ENCODE assay signal across 8 mouse cellular contexts in genomic region chr6:111372626-111373380, GRCm38 (mm10).
DNase-seq lines count a peak whose midpoint lies in the region; ATAC-seq and TF ChIP-seq lines count a peak whose summit lies in the region.

No protein-coding gene starts in this region.

- DNase-seq in heart, embryonic 10.5 days (ENCODE audit: low spot score) = no peak
- DNase-seq in heart, adult 2 months = no peak
- DNase-seq in layer of hippocampus, adult 18-20 months (ENCODE audit: low spot score in 2 of 2) = peak; percentile 68 to 87
- DNase-seq in midbrain, postnatal 0 days (ENCODE audit: low spot score) = peak; percentile 83
- no peak for DNase-seq in urinary bladder, adult 18-20 months (ENCODE audit: low spot score in 2 of 2)
- no peak for DNase-seq in kidney, postnatal 36 days

- TF ChIP-seq CTCF in heart, adult 2 months (IDR thresholded peaks at IDR 0.05) = no peak
- no peak for TF ChIP-seq CTCF in cortical plate, adult 2 months (IDR thresholded peaks at IDR 0.05; ENCODE audit: extremely low read depth, insufficient read depth, low read length)
- no peak for TF ChIP-seq CTCF in midbrain, postnatal 0 days (IDR thresholded peaks at IDR 0.05)

- TF ChIP-seq POLR2A in heart, adult 2 months (IDR thresholded peaks at IDR 0.05; ENCODE audit: insufficient read depth, low read depth, low read length) = no peak
- no peak for TF ChIP-seq POLR2A in cortical plate, adult 2 months (IDR thresholded peaks at IDR 0.05; ENCODE audit: extremely low read depth, insufficient read depth, low read length)

- H3K4me1 ChIP-seq in heart, embryonic 10.5 days = peaks cover 16% of the 10 kb centered on the region
- H3K4me1 ChIP-seq in heart, adult 2 months (ENCODE audit: control insufficient read depth, insufficient read depth, low read length) = no peaks in the 10 kb centered on the region; the same call in 1 of the 2 replicates
- peaks cover 16% of the 10 kb centered on the region for H3K4me1 ChIP-seq in cortical plate, adult 2 months (ENCODE audit: control insufficient read depth, insufficient read depth, low read length)
- 0 out of 2 replicates have a peak, but pooled peaks cover 3% of the 10 kb centered on the region for H3K4me1 ChIP-seq in midbrain, postnatal 0 days (ENCODE audit: insufficient read depth, low read length)
- no peaks in the 10 kb centered on the region for H3K4me1 ChIP-seq in liver, embryonic 12.5 days

- WGBS in heart, embryonic 10.5 days = 40% methylated on average over 11 of the region's 11 CpGs
- WGBS in heart, adult 2 months = 51% methylated on average over 11 of the region's 11 CpGs
- 28% methylated on average over 11 of the region's 11 CpGs for WGBS in midbrain, postnatal 0 days
- WGBS in liver, embryonic 12.5 days (ENCODE audit: insufficient replicate concordance) = 48% methylated on average over 11 of the region's 11 CpGs

- no peaks in the 10 kb centered on the region for H3K27me3 ChIP-seq in heart, embryonic 10.5 days (ENCODE audit: insufficient read depth, poor library complexity, severe bottlenecking)
- no peaks in the 10 kb centered on the region for H3K27me3 ChIP-seq in heart, adult 2 months (ENCODE audit: control insufficient read depth, insufficient read depth, low read length)
- no peaks in the 10 kb centered on the region for H3K27me3 ChIP-seq in midbrain, postnatal 0 days (ENCODE audit: insufficient read depth, low read length)
- no peaks in the 10 kb centered on the region for H3K27me3 ChIP-seq in liver, embryonic 12.5 days (replicated peaks)

- H3K9me3 ChIP-seq in heart, embryonic 10.5 days = no peaks in the 10 kb centered on the region
- H3K9me3 ChIP-seq in midbrain, postnatal 0 days (ENCODE audit: low read length) = no peaks in the 10 kb centered on the region
- H3K9me3 ChIP-seq in liver, embryonic 12.5 days (replicated peaks) = no peaks in the 10 kb centered on the region

- 0 out of 2 replicates have a peak overlapping the region, but pooled peaks have one; percentile 29 for H3K27ac ChIP-seq in heart, embryonic 10.5 days
- H3K27ac ChIP-seq in heart, adult 2 months = no peak overlapping the region
- H3K27ac ChIP-seq in cortical plate, adult 2 months (ENCODE audit: insufficient read depth, low read length) = peak overlapping the region; percentile 57
- H3K27ac ChIP-seq in midbrain, postnatal 0 days (ENCODE audit: low read depth, low read length) = 0 out of 2 replicates have a peak overlapping the region, but pooled peaks have one; percentile 55
- H3K27ac ChIP-seq in liver, embryonic 12.5 days = no peak overlapping the region

- H3K9ac ChIP-seq in heart, adult 2 months (ENCODE audit: low read depth, low read length) = no peak overlapping the region
- H3K9ac ChIP-seq in midbrain, postnatal 0 days (replicated peaks; ENCODE audit: low read length, poor library complexity, severe bottlenecking) = no peak overlapping the region
- H3K9ac ChIP-seq in liver, embryonic 12.5 days = no peak overlapping the region

- no peak overlapping the region for H3K4me3 ChIP-seq in heart, embryonic 10.5 days
- H3K4me3 ChIP-seq in heart, adult 2 months = no peak overlapping the region
- H3K4me3 ChIP-seq in cortical plate, adult 2 months (ENCODE audit: insufficient read depth, low read length) = no peak overlapping the region
- no peak overlapping the region for H3K4me3 ChIP-seq in midbrain, postnatal 0 days (ENCODE audit: low read depth, low read length)
- H3K4me3 ChIP-seq in liver, embryonic 12.5 days = no peak overlapping the region

- TF ChIP-seq EP300 in heart, adult 2 months (IDR thresholded peaks at IDR 0.05; ENCODE audit: insufficient read depth, low read depth, low read length) = no peak

- no peaks in the 10 kb centered on the region for H3K36me3 ChIP-seq in heart, embryonic 10.5 days
- H3K36me3 ChIP-seq in heart, adult 2 months (ENCODE audit: control insufficient read depth, insufficient read depth, low read length) = no peaks in the 10 kb centered on the region
- H3K36me3 ChIP-seq in midbrain, postnatal 0 days (ENCODE audit: insufficient read depth, low read length) = no peaks in the 10 kb centered on the region
- H3K36me3 ChIP-seq in liver, embryonic 12.5 days = no peaks in the 10 kb centered on the region

- no peak overlapping the region for H3K4me2 ChIP-seq in midbrain, postnatal 0 days (ENCODE audit: low read depth, low read length, poor library complexity, severe bottlenecking)
- no peak overlapping the region for H3K4me2 ChIP-seq in liver, embryonic 12.5 days

- peak; percentile 72; the same call in 1 of the 2 replicates for ATAC-seq in midbrain, postnatal 0 days (ENCODE audit: low FRiP score)
- no peak for ATAC-seq in liver, embryonic 12.5 days

- H3K79me2 ChIP-seq in heart, adult 2 months (replicated peaks; ENCODE audit: control insufficient read depth, insufficient read depth, low read length) = no peaks in the 10 kb centered on the region

- intact Hi-C loops in heart, adult 2 months (cut with DNase I) = no loop called here

Comparison
In these comparisons a context has a peak if more than half of its experiments do, and no peak if none do; other contexts are left out.
1. H3K27ac ChIP-seq: peak in heart, embryonic 10.5 days (single experiment), cortical plate, adult 2 months (single experiment) and midbrain, postnatal 0 days (single experiment); none in heart, adult 2 months (single experiment) and liver, embryonic 12.5 days (single experiment).
2. DNase-seq: peak in layer of hippocampus, adult 18-20 months (2 of 2) and midbrain, postnatal 0 days (single experiment); none in heart, embryonic 10.5 days (single experiment), heart, adult 2 months (0 of 2), urinary bladder, adult 18-20 months (0 of 2) and kidney, postnatal 36 days (0 of 2).